Mouse (Mus musculus): ENCODE results near the gene Hoxc9.

DNA sequence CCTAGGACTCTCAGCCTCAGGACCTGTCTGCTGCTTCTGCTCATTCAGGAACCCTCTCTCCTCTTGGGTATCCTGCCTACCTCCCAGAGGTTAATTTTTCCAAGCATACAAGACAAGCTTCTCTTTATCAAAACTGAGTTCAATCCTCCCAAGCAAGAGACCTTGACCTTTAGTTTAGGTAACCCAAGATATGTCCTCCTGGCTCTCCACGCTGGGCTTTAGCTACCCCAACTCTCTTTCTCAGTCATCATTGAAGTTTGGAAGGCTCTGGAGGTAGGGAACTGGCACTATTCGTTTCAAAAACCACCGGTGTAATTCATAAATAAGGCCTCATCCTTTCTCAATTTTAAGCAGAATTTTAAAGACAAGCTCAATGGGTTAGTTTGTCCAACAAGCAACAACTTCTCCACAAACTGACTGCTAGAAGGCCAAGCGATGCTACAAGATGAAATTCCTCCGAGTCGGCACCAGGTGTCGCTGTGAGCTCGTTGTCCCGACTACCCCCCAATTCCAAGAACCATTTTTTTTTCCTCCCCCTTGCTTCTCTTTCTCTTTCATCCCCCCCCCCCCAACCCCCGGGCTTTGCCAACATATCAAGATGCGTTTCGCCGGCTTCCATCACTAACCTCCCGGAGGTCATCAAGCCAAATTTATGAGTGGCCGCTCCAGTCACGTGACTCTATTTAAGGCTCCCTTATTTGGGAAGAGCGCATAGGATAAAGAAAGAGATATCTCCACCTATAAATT is 37.2 kb downstream of the Hoxc9 start:
- TF ChIP-seq EP300 (IDR thresholded peaks at IDR 0.05; ENCODE audit: low read depth) (no peak), CTCF (IDR thresholded peaks at IDR 0.05; ENCODE audit: low read depth) (peak; percentile 73)
